Mouse (Mus musculus): ENCODE measurements around the gene Frs2.

DNA sequence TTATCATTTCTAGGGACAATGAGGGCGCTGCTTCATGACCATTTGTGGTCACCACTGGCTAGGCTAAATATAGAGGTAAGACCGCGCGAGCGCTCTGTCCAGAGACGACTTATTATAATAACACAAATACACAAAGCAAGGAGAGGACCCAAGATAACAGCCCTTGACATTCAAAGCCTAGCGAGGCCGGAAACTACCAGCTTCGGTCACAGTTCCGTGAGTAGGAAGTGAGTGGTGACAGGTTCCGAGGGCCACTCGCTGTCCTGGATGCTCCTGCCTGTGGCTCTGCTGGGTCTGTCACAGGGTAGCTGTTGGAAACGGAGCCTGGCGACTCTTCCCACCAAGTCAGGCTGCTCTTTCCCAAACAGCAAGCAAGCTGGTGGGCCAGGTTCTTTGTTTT, 106.0 kb downstream of the Frs2 start:
- TF ChIP-seq CTCF (conservative IDR thresholded peaks at IDR 0.05; ENCODE audit: insufficient read depth, insufficient read length, low read depth, low read length) = no peak
- no peak for TF ChIP-seq POLR2A (IDR thresholded peaks at IDR 0.05; ENCODE audit: low read depth, low read length)

Measured in kidney, adult 2 months (tissue).